Mouse (Mus musculus) adipocyte (in vitro differentiated cells): ENCODE data around the gene Myl7.
"Not testable (repeated sequence)": the region's sequence is repeated elsewhere in the genome, so short reads cannot be mapped to it uniquely, and the experiment has no call there.

Experiments
- DNase-seq: peaks from one replicate; pipeline ENCODE4 v3.0.0-alpha.2; 2016; ENCODE audit warnings: low spot score

Gene Myl7

GRCm38 (mm10) chr11:5898531-5898930 lies at the start of gene Myl7:
TSS of gene Myl7 (minus strand) at chr11:5898782.
- no peak for DNase-seq

DNA sequence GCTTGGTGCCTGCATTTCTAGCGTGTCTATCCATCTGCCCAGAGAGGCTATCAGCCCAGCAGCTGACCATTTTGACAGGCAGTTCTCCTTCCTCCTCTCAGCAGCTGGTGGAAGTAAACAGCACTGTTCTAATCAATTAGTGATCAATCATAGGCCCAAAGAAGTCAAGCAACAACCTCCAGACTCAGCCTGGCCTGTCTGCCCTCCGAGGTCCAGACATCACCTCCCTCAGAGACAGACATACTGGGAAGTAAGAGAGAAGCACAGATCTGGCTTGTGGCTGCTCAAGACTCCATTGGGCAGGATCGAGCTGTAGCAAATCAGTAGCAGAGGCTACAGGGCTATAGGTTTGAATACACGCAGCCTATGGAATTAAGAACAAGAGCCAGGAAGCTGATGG lies 49.2 kb upstream of the Myl7 start:
- DNase-seq = no peak

DNA sequence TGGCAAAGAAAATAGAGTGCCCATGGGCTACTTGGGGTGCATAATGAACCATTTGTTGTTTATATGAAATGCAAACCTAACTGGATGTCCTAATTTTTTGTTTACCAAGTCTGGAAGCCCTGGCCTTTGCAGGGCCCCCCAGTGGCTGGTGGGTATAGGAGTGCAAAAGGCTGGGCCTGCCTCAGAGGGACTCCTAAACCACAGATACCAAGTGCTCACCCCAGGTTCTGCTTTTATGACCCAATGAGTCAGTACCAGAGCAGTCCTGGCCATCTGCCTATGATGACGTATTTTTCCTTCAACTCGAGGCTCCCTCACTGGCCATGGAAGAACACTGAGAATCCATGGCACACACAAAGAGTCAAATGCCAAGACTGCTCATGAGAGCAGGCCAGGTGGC lies 46.5 kb upstream of the Myl7 start:
- DNase-seq = peak; percentile 65

- no peak for DNase-seq
Observed at GRCm38 (mm10) chr11:5942966-5943365, 44.4 kb upstream of the Myl7 start.

- not testable (repeated sequence) for DNase-seq
Observed at GRCm38 (mm10) chr11:5934531-5934930, 35.9 kb upstream of the Myl7 start.

DNA sequence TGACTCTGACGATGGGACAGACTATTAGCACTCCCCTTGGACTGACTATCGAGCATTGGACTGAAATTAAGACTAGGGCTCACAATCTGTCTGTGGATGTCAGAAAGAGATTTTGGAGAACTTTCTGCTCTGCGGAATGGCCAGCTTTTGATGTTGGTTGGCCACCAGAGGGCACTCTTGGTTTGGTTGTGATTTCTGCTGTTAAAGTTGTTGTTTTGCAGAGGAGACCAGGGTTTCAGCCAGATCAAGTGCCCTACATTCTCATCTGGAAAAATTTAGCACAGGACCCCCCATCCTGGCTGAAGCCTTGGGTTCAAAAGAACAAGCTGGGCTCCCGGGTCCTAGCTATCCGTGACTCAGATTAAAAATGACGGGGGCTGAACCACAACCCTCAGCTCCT lies 33.4 kb upstream of the Myl7 start:
- not testable (repeated sequence) for DNase-seq

DNA sequence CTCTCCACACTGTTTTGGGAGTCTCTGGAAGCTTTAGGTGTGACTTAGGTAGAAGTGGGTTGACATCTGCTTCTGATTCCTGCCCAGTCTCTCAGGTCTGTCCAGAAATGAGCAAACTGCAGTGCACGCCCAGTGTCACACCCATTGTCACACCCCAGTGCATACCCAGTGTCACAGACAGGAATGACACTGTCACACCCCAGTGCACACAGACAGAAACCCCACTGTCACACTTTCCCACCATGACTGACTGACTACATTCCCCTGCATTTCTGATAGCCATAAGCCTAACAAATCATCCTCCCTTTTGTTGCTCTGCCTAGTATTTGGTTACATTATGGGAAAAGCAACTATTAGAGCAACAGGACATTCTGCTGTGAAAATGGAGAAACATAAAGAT lies 32.0 kb upstream of the Myl7 start:
- no peak for DNase-seq

DNA sequence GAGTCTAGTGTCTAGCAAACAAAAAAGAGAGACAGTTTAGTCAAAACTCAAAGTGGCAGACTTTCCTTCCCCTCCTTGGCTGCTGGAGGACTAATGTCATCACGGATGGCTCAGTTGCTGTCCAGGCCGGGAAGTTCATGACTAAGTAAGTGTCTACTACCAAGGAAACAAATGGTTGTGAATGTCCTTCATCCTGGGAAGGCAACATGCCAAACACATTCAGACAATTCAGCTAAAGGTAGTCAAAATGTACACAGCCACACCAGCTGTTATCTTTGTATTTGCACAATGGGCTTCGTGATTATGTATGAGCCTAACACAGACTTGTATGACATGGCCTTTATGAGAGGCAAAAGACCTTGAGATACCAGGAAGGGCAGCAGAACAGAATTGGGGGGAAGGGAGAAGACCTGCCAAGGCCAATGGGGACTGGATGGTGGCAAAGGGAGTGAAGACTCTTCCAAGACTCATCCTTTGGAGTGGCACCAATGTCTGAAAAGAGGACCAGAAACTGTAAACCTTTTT lies 28.2 kb upstream of the Myl7 start:
- DNase-seq = no peak

- no peak for DNase-seq
Observed at GRCm38 (mm10) chr11:5924699-5925098, 26.1 kb upstream of the Myl7 start.

- no peak for DNase-seq
Observed at GRCm38 (mm10) chr11:5920323-5920960, 21.9 kb upstream of the Myl7 start.

DNA sequence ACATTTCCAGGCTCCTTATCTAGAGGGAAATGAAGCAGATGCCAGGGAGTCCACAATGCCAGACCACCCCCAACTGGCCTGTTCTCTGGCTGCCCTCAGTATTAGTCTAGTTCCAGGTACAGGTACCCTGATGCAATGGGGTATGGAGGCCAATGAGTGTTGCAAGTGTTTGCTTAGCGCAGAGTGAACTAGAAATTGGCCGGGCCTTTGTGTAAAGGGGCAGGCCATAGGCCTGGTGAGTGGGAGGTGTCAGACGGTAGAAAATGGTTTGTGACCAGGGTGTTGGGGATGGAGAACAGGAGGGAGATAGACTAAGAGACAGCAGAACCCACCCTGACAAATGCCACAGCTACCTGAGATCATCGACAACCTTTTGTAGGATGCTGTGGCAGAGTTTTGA lies 21.0 kb upstream of the Myl7 start:
- no peak for DNase-seq

- peak; percentile 61 for DNase-seq
Observed at GRCm38 (mm10) chr11:5918111-5918510, 19.5 kb upstream of the Myl7 start.

DNA sequence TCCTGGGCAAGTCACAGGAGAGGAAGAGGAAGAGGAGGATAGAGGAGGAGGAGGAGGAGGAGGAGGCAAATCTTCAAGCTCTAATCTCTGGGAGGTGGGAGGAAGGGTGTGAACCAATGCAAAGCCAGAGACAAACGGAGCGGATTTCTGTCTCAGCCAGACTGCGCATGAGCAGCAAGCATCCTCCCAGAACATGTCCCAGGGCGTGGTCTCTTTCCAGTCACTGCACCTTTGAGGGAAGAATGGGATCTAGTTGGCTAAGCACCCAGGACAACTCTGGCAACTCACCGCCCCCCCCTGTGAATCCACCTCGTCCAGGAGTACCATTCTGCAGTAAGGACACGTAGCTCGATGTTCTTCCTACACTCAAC lies 17.6 kb upstream of the Myl7 start:
- no peak for DNase-seq

DNA sequence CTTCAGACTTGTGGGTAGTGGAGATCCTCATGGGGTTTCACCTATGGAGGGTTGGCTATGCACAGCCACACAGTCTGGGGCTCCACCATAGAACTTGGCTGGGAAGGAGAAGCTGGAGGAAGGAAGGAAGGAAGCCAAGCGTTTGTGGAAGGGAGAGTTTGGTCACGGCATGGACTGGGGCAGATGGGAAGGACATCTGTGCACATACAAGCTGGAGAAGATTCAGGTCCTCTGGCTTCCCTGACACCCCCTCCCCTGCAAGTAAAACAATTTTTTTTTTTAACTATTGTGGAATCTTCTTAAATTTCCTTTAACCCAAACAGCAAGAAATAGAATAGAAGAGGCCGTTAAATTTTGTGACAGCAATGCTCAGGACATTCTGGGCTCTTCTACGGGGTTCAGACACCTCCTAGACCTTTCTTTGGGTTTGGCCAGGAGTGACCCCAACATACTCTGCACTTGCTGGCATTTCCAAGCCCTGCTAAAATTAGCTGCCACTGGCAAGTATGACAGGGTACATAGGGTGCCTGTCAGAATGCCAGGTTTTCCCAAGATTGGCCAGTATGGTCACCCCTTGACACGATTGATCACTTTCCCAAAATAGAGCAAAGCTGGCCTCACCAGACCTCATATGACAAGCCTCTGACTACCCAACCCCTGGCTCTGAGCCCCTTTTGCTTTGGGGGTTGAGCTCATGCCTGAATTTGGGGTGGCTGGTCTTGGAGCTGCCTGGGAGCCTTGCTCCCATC lies 17.0 kb upstream of the Myl7 start:
- DNase-seq = peak; percentile 87

- no peak for DNase-seq
Observed at GRCm38 (mm10) chr11:5914940-5915339, 16.4 kb upstream of the Myl7 start.

- no peak for DNase-seq
Observed at GRCm38 (mm10) chr11:5913936-5914335, 15.4 kb upstream of the Myl7 start.

GRCm38 (mm10) chr11:5913256-5913655 lies 14.7 kb upstream of the Myl7 start:
- DNase-seq = no peak

DNA sequence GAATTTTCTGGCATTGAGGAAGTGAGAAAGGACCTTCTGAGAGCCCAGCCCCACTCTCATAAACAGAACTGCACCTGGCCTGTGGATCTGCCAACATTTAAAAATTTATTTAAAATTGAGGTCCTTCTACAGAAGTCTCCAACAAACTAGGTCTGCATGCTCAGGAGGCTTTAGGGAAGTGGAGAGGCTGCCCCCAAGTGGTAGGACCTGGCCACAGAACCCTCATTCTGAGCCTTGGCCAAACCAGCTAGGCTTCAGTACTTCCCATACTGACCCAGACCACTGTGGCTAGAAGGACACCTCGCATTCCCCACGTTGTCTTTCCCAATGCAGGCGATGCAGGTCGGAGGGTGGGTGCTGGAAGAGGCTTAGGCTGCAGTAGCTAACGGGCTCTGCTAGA lies 14.1 kb upstream of the Myl7 start:
- DNase-seq = peak; percentile 81

DNA sequence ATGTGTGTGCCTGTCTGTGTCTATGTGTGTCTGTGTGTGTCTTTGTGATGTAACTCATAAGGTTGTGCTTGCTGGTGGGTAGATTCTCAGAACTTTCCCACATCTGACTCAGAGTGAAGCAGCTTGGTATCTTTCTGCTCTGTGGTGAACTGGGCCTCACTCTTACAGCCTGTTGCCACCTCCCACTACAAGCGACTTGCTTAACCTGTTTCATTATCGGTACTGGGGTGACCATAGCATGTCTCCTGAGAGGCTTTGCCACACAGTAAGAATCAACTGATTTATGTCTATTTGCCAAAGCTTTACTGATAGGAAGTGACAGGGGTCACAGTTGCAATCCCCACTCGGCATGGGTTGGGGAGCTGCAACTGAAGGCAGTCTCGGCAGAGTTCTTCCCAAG lies 10.1 kb upstream of the Myl7 start:
- no peak for DNase-seq

GRCm38 (mm10) chr11:5907096-5907495 lies 8.5 kb upstream of the Myl7 start:
- no peak for DNase-seq

DNA sequence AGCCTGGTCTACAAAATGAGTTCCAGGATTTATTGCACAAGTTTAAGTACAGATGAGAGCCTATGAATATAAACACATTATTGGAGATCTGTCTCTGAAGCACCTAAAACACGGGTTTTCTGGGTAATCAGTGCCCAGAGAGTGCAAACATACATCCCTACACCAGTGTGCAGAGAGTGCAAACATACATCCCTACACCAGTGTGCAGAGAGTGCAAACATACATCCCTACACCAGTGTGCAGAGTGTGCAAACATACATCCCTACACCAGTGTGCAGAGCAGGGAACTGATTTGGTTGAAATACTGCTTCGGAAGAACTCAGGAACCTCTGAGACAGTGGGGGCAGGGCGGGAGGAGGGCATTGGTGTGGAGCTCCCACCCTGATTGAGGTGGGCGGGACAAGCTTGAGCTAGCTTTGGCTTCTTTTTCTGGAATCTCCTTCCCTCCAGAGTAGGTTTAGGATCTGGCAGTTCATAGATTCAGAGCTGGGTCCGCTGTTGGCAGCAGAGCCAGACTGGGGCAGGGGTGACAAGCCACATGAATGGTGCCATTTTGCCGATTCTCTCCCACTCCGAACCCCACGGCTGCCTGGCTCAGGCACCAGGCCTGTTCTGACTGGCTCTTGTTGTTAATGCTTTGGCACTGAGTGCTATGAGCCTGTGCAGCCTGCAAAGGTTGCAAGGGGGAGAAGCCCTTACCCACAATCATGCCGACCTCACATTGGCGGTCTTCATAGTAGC lies 7.4 kb upstream of the Myl7 start:
- DNase-seq = no peak

GRCm38 (mm10) chr11:5904871-5905270 lies 6.3 kb upstream of the Myl7 start:
- DNase-seq = no peak

- no peak for DNase-seq
Observed at GRCm38 (mm10) chr11:5904357-5904756, 5.8 kb upstream of the Myl7 start.
